Mouse (Mus musculus) erythroblast, embryonic 14.5 days (primary cell): ENCODE results near the gene Scfd1.

Source experiments
- GATA1 ChIP-seq: IDR thresholded peaks from 2 replicates; pipeline ENCODE4 v1.6.1; 2012; ENCODE audit warnings: low read length, inconsistent platforms, mixed read lengths
- TAL1 ChIP-seq: IDR thresholded peaks from 3 replicates; pipeline ENCODE4 v1.6.1; 2012; ENCODE audit warnings: low read length, inconsistent platforms, mixed read lengths

GRCm38 (mm10) chr12:51449303-51449702, 72.0 kb downstream of the Scfd1 start:
- TF ChIP-seq TAL1, result no peak
- no peak for TF ChIP-seq GATA1
